Mouse (Mus musculus) mouse embryonic stem cell (cell line): Measurements from ENCODE around the gene Gpc6.
"Not testable (repeated sequence)": the region's sequence is repeated elsewhere in the genome, so short reads cannot be mapped to it uniquely, and the experiment has no call there.

Experiments
- in situ Hi-C, 2 experiments: fragments of 300-500 bp; cut with MboI; formaldehyde crosslinking; loops; 1 replicate in 1 of 2; 3 replicates in 1 of 2; pipeline ENCODE4 v1.14.3; 2019 to 2020; ENCODE audit warnings: low sequenced_read_pairs in 2 of 2, low pct_unique_long_range_greater_than_20kb in 1 of 2, mixed read lengths in 1 of 2; ENCODE audit not compliant: unreplicated experiment in 1 of 2

Gene Gpc6

GRCm38 (mm10) chr14:117390794-117391320 lies 465.7 kb downstream of the Gpc6 start:
- in situ Hi-C loops, result no loop called here

GRCm38 (mm10) chr14:117391412-117391811 lies 466.3 kb downstream of the Gpc6 start:
- in situ Hi-C loops, result no loop called here

- in situ Hi-C loops, result no loop called here
Measured at GRCm38 (mm10) chr14:117397165-117397564, 472.1 kb downstream of the Gpc6 start.

GRCm38 (mm10) chr14:117407824-117408524 lies 482.9 kb downstream of the Gpc6 start:
- in situ Hi-C loops, result no loop called here

GRCm38 (mm10) chr14:117408525-117408835 lies 483.4 kb downstream of the Gpc6 start:
- in situ Hi-C loops, result no loop called here

GRCm38 (mm10) chr14:117409778-117410177 lies 484.7 kb downstream of the Gpc6 start:
- in situ Hi-C loops, result no loop called here

- in situ Hi-C loops, result no loop called here
Measured at GRCm38 (mm10) chr14:117410511-117410910, 485.4 kb downstream of the Gpc6 start.

GRCm38 (mm10) chr14:117415045-117415444 lies 489.9 kb downstream of the Gpc6 start:
- in situ Hi-C loops, result no loop called here

GRCm38 (mm10) chr14:117419561-117420218 lies 494.6 kb downstream of the Gpc6 start:
- in situ Hi-C loops, result no loop called here

- in situ Hi-C loops, result no loop called here
Measured at GRCm38 (mm10) chr14:117421170-117421569, 496.1 kb downstream of the Gpc6 start.

- in situ Hi-C loops, result no loop called here
Measured at GRCm38 (mm10) chr14:117426116-117426515, 501.0 kb downstream of the Gpc6 start.

GRCm38 (mm10) chr14:117427776-117428175 lies 502.7 kb downstream of the Gpc6 start:
- in situ Hi-C loops, result no loop called here

GRCm38 (mm10) chr14:117435739-117436138 lies 510.6 kb downstream of the Gpc6 start:
- in situ Hi-C loops, result no loop called here

GRCm38 (mm10) chr14:117446675-117447231 lies 521.6 kb downstream of the Gpc6 start:
- in situ Hi-C loops, result not testable (repeated sequence)

- in situ Hi-C loops, result no loop called here
Measured at GRCm38 (mm10) chr14:117451391-117451991, 526.4 kb downstream of the Gpc6 start.

- in situ Hi-C loops, result no loop called here
Measured at GRCm38 (mm10) chr14:117452150-117452549, 527.0 kb downstream of the Gpc6 start.

- in situ Hi-C loops, result no loop called here
Measured at GRCm38 (mm10) chr14:117473378-117473777, 548.3 kb downstream of the Gpc6 start.

GRCm38 (mm10) chr14:117478879-117479278 lies 553.8 kb downstream of the Gpc6 start:
- in situ Hi-C loops, result no loop called here

GRCm38 (mm10) chr14:117487161-117487754 lies 562.1 kb downstream of the Gpc6 start:
- in situ Hi-C loops, result no loop called here
